Mouse (Mus musculus): Measurements from ENCODE around the gene Slc43a2. TPM values are rescaled to one million over a fixed set of nuclear protein-coding genes. Genes with fewer than 3 reads are reported as not detected.
A peak's percentile ranks its signal among the peaks of the same experiment; 100 is the strongest.

Gene Slc43a2
- polyA plus RNA-seq, 1 experiment from 2014 or later: 5.1 TPM

DNA sequence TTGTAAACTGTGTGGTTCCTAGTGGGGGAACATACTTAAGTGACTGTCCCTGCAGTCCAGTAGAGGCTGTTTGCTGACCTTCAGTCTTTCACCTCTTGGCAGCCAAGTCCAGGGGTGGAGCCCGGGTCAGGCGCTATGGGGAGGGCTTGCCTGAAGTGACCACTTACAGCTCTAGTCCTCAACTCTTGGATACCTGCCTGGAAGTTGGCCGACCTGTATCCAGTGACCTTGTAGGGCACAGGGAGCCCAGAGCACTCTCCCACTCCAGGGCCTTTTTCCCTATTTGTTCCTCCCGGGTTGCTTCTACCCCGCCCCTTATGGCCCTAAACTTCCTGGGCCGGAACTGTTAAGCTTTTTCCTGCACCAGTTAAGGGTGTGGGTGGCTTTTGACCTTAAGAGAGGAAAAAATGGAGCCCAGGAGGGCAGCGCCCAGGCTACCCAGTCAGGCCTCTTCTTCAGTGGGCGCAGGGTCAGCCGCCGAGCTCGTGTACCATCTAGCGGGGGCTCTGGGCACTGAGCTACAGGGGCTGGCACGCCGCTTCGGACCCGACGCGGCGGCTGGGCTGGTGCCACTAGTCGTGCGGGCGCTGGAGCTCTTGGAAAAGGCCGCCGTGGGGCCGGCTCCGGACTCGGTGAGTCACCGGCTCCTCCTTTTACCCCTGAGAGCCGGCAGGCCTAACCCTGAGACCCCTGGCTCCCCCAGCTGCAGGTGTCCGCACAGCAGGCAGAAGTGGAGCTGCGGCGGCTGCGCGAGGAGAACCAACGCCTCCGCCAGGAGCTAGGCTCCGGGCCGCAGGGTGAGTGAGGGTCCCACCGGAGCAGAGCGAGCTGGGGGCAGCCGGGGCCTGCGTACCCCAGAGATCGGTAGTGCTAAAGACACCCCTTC lies 21.5 kb upstream of the Slc43a2 start, which contains the start of gene Rilp:
Rilp (plus strand) TSS at position 354 of the 886 bp plus-strand sequence.
- Histone ChIP-seq H3K4me1 (ENCODE audit: control insufficient read depth, insufficient read depth, low read length) (peaks cover 16% of the 10 kb centered on the region), H3K9ac (replicated peaks; ENCODE audit: low read depth, low read length) (peak within 1 kb of the TSS; percentile 22), H3K4me2 (replicated peaks; ENCODE audit: low read depth, low read length) (peak within 1 kb of the TSS; percentile 96), H3K36me3 (ENCODE audit: control insufficient read depth, insufficient read depth, low read length) (peaks cover 42% of the 10 kb centered on the region), H3K4me3 (ENCODE audit: low read depth, low read length) (peak within 1 kb of the TSS; percentile 46), H3K9me3 (ENCODE audit: control insufficient read depth, low read depth, low read length) (no peaks in the 10 kb centered on the region), H3K27ac (ENCODE audit: low read length) (peak within 1 kb of the TSS; percentile 64; the same call in 1 of the 2 replicates), H3K27me3 (ENCODE audit: control insufficient read depth, insufficient read depth, low read length) (no peaks in the 10 kb centered on the region)
- peak; percentile 85 for ATAC-seq (ENCODE audit: insufficient number of reproducible peaks, insufficient read depth, low FRiP score, low read depth)
- 3% methylated on average over 43 of the region's 43 CpGs for WGBS

DNA sequence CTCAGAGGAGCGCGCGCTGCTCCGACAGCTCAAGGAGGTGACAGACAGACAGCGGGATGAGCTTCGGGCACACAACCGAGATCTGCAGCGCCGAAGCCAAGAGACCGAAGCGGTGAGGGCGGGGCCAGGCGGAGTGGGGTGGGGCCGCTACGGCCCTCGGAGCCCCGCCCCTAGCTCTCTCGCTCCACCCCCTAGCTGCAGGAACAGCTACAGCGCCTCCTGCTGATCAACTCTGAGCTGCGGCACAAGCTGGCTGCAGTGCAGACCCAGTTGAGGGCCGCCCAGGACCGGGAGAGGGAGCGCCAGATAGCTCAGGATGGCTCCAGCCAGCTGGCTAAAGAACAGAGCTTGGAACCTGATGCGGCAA lies 20.9 kb upstream of the Slc43a2 start:
- H3K27me3 ChIP-seq (ENCODE audit: control insufficient read depth, insufficient read depth, low read length): no peaks in the 10 kb centered on the region
- H3K27ac ChIP-seq (ENCODE audit: low read length): peak overlapping the region; percentile 64; the same call in 1 of the 2 replicates
- peaks cover 16% of the 10 kb centered on the region for H3K4me1 ChIP-seq (ENCODE audit: control insufficient read depth, insufficient read depth, low read length)
- H3K36me3 ChIP-seq (ENCODE audit: control insufficient read depth, insufficient read depth, low read length): peaks cover 38% of the 10 kb centered on the region
- peak overlapping the region; percentile 22; the same call in 1 of the 2 replicates for H3K9ac ChIP-seq (replicated peaks; ENCODE audit: low read depth, low read length)
- peak; percentile 83 for ATAC-seq (ENCODE audit: insufficient number of reproducible peaks, insufficient read depth, low FRiP score, low read depth)
- 2% methylated on average over 23 of the region's 24 CpGs for WGBS
- peak overlapping the region; percentile 96 for H3K4me2 ChIP-seq (replicated peaks; ENCODE audit: low read depth, low read length)
- peak overlapping the region; percentile 46 for H3K4me3 ChIP-seq (ENCODE audit: low read depth, low read length)
- H3K9me3 ChIP-seq (ENCODE audit: control insufficient read depth, low read depth, low read length): no peaks in the 10 kb centered on the region

DNA sequence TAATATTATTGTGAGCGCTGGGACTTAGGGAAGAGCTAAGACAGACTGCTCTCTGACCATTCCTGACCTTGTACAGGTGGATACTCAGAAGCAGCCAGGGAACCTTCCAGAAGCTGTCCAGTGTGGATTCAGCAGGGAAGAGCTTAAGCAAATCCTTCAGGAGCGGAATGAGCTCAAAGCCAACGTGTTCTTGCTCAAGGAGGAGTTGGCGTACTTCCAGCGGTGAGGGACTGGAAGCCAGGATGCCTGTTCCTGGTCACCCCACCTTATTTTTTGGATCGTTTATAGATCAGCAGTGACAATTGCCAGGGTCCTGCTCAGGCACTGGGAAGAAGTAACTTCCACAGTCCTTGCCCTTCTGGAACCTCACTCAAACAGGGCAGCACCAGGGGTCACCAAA lies 20.3 kb upstream of the Slc43a2 start:
- Histone ChIP-seq H3K9ac (replicated peaks; ENCODE audit: low read depth, low read length) (no peak overlapping the region), H3K9me3 (ENCODE audit: control insufficient read depth, low read depth, low read length) (no peaks in the 10 kb centered on the region), H3K27me3 (ENCODE audit: control insufficient read depth, insufficient read depth, low read length) (no peaks in the 10 kb centered on the region), H3K4me3 (ENCODE audit: low read depth, low read length) (no peak overlapping the region), H3K4me2 (replicated peaks; ENCODE audit: low read depth, low read length) (no peak overlapping the region), H3K4me1 (ENCODE audit: control insufficient read depth, insufficient read depth, low read length) (peaks cover 16% of the 10 kb centered on the region), H3K36me3 (ENCODE audit: control insufficient read depth, insufficient read depth, low read length) (peaks cover 32% of the 10 kb centered on the region), H3K27ac (ENCODE audit: low read length) (no peak overlapping the region)
- no peak for ATAC-seq (ENCODE audit: insufficient number of reproducible peaks, insufficient read depth, low FRiP score, low read depth)
- 77% methylated on average over 6 of the region's 6 CpGs for WGBS

DNA sequence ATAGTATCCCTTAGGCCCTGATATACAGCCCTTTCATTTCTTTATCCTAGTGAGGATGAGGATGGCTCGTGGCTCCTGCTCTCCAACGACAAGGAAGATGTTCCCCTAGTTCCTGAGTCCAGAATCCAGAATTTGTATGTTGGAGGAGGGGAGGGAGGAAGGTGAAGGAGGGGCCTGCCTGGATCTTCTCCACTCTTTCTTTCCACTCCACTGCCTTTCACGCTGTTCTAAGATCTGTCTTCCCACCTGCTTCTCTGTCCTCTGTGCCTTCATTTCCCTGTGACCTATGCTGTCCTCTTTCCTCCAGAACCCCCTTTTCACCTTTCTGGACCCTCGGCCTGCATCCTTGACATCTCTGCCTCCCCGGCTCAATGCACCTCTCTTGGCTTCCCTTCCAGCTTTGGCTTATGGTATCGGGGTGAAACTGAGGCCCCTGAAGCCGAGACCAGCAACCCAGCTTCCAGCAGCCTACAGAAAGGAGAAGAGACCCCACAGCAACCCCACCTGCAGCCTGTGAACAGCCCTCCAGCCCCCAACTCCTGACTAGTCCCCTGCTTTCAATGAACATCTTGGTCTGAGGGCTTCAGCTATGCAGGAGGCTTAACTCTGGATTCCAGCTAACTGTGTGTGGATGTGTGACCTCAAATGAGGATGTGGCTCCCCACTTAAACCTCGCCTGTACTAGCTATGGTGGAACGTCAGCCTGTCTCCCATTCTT lies 19.0 kb upstream of the Slc43a2 start:
- Histone ChIP-seq H3K4me3 (ENCODE audit: low read depth, low read length) (no peak overlapping the region), H3K4me1 (ENCODE audit: control insufficient read depth, insufficient read depth, low read length) (peaks cover 16% of the 10 kb centered on the region), H3K4me2 (replicated peaks; ENCODE audit: low read depth, low read length) (no peak overlapping the region), H3K27me3 (ENCODE audit: control insufficient read depth, insufficient read depth, low read length) (no peaks in the 10 kb centered on the region), H3K9ac (replicated peaks; ENCODE audit: low read depth, low read length) (no peak overlapping the region), H3K9me3 (ENCODE audit: control insufficient read depth, low read depth, low read length) (no peaks in the 10 kb centered on the region), H3K36me3 (ENCODE audit: control insufficient read depth, insufficient read depth, low read length) (peaks cover 23% of the 10 kb centered on the region), H3K27ac (ENCODE audit: low read length) (no peak overlapping the region)
- WGBS: 78% methylated on average over 9 of the region's 9 CpGs
- no peak for ATAC-seq (ENCODE audit: insufficient number of reproducible peaks, insufficient read depth, low FRiP score, low read depth)

DNA sequence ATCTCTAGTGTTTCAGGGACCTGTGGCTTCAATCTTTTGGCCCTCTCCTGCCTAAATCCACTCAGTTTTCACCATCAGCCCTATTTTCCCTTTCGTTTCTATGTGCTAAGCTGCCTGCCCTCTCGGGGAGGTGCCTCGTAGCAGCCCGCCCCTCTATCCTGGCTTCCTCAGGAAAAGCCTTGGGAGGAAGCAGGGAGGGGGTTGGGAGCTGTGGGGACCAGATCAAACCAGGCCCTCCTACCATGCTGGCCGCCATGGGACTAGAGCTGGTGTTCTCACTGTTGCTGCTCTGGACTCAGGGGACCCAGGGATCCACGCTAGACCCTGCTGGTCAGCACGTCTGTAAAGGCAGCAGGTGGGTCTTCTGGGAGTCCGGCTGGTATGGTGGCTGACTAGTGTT lies 18.2 kb upstream of the Slc43a2 start, which contains the start of gene Scarf1:
Scarf1 (plus strand) TSS at position 205 of the 400 bp plus-strand sequence.
- Histone ChIP-seq H3K4me1 (ENCODE audit: control insufficient read depth, insufficient read depth, low read length) (peaks cover 16% of the 10 kb centered on the region), H3K4me2 (replicated peaks; ENCODE audit: low read depth, low read length) (no peak within 1 kb of the TSS), H3K9ac (replicated peaks; ENCODE audit: low read depth, low read length) (no peak within 1 kb of the TSS), H3K9me3 (ENCODE audit: control insufficient read depth, low read depth, low read length) (no peaks in the 10 kb centered on the region), H3K27ac (ENCODE audit: low read length) (no peak within 1 kb of the TSS), H3K27me3 (ENCODE audit: control insufficient read depth, insufficient read depth, low read length) (no peaks in the 10 kb centered on the region), H3K36me3 (ENCODE audit: control insufficient read depth, insufficient read depth, low read length) (peaks cover 15% of the 10 kb centered on the region), H3K4me3 (ENCODE audit: low read depth, low read length) (peak within 1 kb of the TSS; percentile 9; the same call in 1 of the 2 replicates)
- ATAC-seq (ENCODE audit: insufficient number of reproducible peaks, insufficient read depth, low FRiP score, low read depth): no peak
- 54% methylated on average over 8 of the region's 8 CpGs for WGBS

DNA sequence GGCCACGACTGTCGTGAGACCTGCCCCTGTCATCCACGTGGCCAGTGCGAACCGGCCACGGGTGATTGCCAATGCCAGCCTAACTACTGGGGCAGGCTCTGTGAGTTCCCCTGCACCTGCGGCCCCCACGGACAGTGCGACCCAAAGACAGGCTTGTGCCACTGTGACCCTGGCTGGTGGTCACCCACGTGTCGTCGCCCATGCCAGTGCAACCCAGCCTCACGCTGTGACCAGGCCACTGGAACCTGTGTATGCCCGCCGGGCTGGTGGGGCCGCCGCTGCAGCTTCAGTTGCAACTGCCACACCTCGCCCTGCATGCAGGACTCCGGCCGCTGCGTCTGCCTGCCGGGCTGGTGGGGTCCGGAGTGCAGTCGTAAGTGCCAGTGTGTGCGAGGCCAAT lies 16.3 kb upstream of the Slc43a2 start:
- Histone ChIP-seq H3K9me3 (ENCODE audit: control insufficient read depth, low read depth, low read length) (no peaks in the 10 kb centered on the region), H3K9ac (replicated peaks; ENCODE audit: low read depth, low read length) (no peak overlapping the region), H3K27ac (ENCODE audit: low read length) (no peak overlapping the region), H3K4me1 (ENCODE audit: control insufficient read depth, insufficient read depth, low read length) (no peaks in the 10 kb centered on the region), H3K27me3 (ENCODE audit: control insufficient read depth, insufficient read depth, low read length) (no peaks in the 10 kb centered on the region), H3K4me3 (ENCODE audit: low read depth, low read length) (no peak overlapping the region), H3K36me3 (ENCODE audit: control insufficient read depth, insufficient read depth, low read length) (no peaks in the 10 kb centered on the region), H3K4me2 (replicated peaks; ENCODE audit: low read depth, low read length) (no peak overlapping the region)
- 89% methylated on average over 25 of the region's 25 CpGs for WGBS
- ATAC-seq (ENCODE audit: insufficient number of reproducible peaks, insufficient read depth, low FRiP score, low read depth): no peak

DNA sequence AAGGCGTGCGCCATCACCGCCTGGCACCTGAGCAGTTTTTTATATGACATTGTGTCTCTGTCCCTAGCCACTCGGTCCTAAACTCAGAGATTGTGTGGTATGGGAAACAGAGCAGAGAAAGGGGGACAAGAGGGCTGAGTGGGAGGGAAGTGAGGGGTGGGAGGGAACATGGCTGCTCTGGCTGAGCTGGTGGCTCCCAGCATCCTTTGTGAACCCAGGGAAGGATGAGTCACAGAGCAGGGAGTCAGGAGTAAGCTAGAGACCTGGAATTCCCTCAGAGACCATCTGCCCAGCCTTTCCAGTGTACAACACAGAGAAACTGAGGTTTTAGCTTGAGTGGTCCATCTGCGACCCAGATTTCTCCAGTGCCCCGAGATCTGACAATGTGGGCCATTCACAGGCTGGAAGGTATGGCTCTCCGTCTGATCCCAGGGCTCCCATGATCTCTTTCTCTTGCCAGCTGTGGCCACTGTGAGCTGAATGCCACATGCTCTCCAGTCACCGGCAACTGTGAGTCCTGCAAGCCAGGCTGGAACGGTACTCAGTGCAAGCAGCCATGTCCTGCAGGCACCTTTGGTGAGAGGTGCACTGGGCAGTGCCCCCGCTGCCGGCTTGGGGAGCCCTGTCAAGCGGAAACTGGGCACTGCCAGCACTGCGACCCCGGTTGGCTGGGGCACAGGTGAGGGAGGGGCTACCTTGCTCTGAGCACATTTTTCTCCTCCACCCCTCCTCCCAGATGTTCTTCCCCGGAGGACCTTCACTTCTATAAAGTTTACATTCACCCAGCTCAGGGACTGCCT lies 11.5 kb upstream of the Slc43a2 start:
- Histone ChIP-seq H3K4me3 (ENCODE audit: low read depth, low read length) (no peak overlapping the region), H3K4me1 (ENCODE audit: control insufficient read depth, insufficient read depth, low read length) (no peaks in the 10 kb centered on the region), H3K9me3 (ENCODE audit: control insufficient read depth, low read depth, low read length) (no peaks in the 10 kb centered on the region), H3K27ac (ENCODE audit: low read length) (no peak overlapping the region), H3K9ac (replicated peaks; ENCODE audit: low read depth, low read length) (no peak overlapping the region), H3K4me2 (replicated peaks; ENCODE audit: low read depth, low read length) (no peak overlapping the region), H3K27me3 (ENCODE audit: control insufficient read depth, insufficient read depth, low read length) (no peaks in the 10 kb centered on the region), H3K36me3 (ENCODE audit: control insufficient read depth, insufficient read depth, low read length) (no peaks in the 10 kb centered on the region)
- ATAC-seq (ENCODE audit: insufficient number of reproducible peaks, insufficient read depth, low FRiP score, low read depth): no peak
- 69% methylated on average over 15 of the region's 15 CpGs for WGBS

DNA sequence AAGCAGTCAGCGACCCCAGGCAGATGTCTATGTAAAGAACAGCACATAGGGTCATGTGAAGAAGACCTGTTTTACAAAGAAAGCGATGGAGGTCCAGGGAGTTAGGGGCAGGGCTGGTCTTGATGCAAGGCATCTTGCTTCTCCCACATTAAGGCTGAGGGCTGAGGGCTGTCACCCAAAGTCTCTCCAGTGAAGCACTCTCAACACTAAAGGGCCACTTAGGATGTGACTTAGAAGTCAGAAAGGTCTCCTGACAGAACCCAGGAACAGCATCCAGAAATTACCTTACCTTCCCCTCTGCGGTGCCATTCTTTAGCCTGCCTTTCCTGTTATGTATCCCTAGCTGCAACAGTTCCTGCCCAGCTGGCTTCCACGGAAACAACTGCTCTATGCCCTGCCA lies 9.9 kb upstream of the Slc43a2 start:
- Histone ChIP-seq H3K4me3 (ENCODE audit: low read depth, low read length) (no peak overlapping the region), H3K4me1 (ENCODE audit: control insufficient read depth, insufficient read depth, low read length) (no peaks in the 10 kb centered on the region), H3K27me3 (ENCODE audit: control insufficient read depth, insufficient read depth, low read length) (no peaks in the 10 kb centered on the region), H3K27ac (ENCODE audit: low read length) (no peak overlapping the region), H3K9ac (replicated peaks; ENCODE audit: low read depth, low read length) (no peak overlapping the region), H3K9me3 (ENCODE audit: control insufficient read depth, low read depth, low read length) (no peaks in the 10 kb centered on the region), H3K4me2 (replicated peaks; ENCODE audit: low read depth, low read length) (no peak overlapping the region), H3K36me3 (ENCODE audit: control insufficient read depth, insufficient read depth, low read length) (no peaks in the 10 kb centered on the region)
- ATAC-seq (ENCODE audit: insufficient number of reproducible peaks, insufficient read depth, low FRiP score, low read depth): no peak
- WGBS: 89% methylated on average over 4 of the region's 4 CpGs

Measured in stomach, embryonic 14.5 days (tissue).